Mouse (Mus musculus): ENCODE results near the gene Trim7. TPM values are rescaled to one million over a fixed set of nuclear protein-coding genes. Genes with fewer than 3 reads are reported as not detected.

Trim7 gene
- polyA plus RNA-seq, 1 experiment = 11.6 TPM

Other genes starting within 250 kb of the Trim7 start
- 1,286 and 1,489 TPM in 2 replicates for gene Rack1, start 25.8 kb upstream of the Trim7 start, polyA plus RNA-seq (2012; rRNA removed)
- gene Trim41, start 8.8 kb upstream of the Trim7 start, polyA plus RNA-seq (2012; rRNA removed) = 28.9 and 32.4 TPM in 2 replicates
- gene Gm12184, start 515 bp downstream of the Trim7 start, polyA plus RNA-seq (2012; rRNA removed) = 5.3 TPM in 2 replicates
- 7.3 and 11.5 TPM in 2 replicates for gene Irgm1, start 45.5 kb downstream of the Trim7 start, polyA plus RNA-seq (2012; rRNA removed)
- 0.43 and 0.66 TPM in 2 replicates for gene Gm5431, start 76.1 kb downstream of the Trim7 start, polyA plus RNA-seq (2012; rRNA removed)
- 5.3 and 8.4 TPM in 2 replicates for gene Psme2b, start 120.0 kb downstream of the Trim7 start, polyA plus RNA-seq (2012; rRNA removed)
- gene Olfr56, start 152.7 kb downstream of the Trim7 start, polyA plus RNA-seq (2012; rRNA removed) = 0.18 and 0.66 TPM in 2 replicates
- gene 9930111J21Rik1, start 153.3 kb downstream of the Trim7 start, polyA plus RNA-seq (2012; rRNA removed) = 7.4 and 7.6 TPM in 2 replicates
- gene Gm12185, start 166.1 kb downstream of the Trim7 start, polyA plus RNA-seq (2012; rRNA removed) = 0.58 and 0.62 TPM in 2 replicates
- gene Tgtp1, start 168.0 kb downstream of the Trim7 start, polyA plus RNA-seq (2012; rRNA removed) = 0.68 and 1.7 TPM in 2 replicates
- 3.6 and 5.3 TPM in 2 replicates for gene 9930111J21Rik2, start 225.1 kb downstream of the Trim7 start, polyA plus RNA-seq (2012; rRNA removed)
- 10.5 and 17.6 TPM in 2 replicates for gene Tgtp2, start 238.1 kb downstream of the Trim7 start, polyA plus RNA-seq (2012; rRNA removed)